Mouse (Mus musculus): ENCODE data around the gene Cdh18. TPM values are rescaled to one million over a fixed set of nuclear protein-coding genes. Genes with fewer than 3 reads are reported as not detected.
"Not testable (repeated sequence)": the region's sequence is repeated elsewhere in the genome, so short reads cannot be mapped to it uniquely, and the experiment has no call there.

The Cdh18 gene
- polyA plus RNA-seq, 1 experiment from 2014 or later = 0.68 TPM

DNA sequence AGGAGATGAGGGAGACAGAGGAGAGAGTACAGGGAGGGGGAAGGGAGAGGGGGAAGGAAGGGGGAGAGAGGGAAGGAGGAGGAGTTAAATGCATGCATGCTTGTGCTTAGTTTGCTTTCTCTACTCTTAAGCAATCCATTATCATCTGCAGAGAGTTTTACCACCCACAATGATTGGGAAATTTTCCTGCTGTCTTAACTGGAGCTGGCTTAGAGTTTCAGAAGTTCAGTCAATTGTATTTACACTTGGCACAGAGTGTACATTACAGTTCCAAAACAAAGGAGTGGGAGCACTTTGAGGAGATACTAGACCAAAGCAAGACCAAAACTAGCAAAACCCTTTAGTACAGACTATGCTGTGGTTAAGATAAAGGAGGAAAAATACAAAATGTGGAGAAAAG is 473.8 kb downstream of the Cdh18 start:
- no peaks in the 10 kb centered on the region for H3K27me3 ChIP-seq (replicated peaks; ENCODE audit: control insufficient read depth, insufficient read depth, low read length)
- ATAC-seq = no peak

GRCm38 (mm10) chr15:23035551-23036207 is 486.9 kb downstream of the Cdh18 start:
- Histone ChIP-seq H3K9ac (ENCODE audit: low read depth, low read length) (0 out of 2 replicates have a peak overlapping the region, but pooled peaks have one; percentile 15), H3K36me3 (ENCODE audit: control insufficient read depth, insufficient read depth, low read length) (no peaks in the 10 kb centered on the region), H3K27ac (ENCODE audit: low read length) (no peak overlapping the region), H3K4me3 (ENCODE audit: low read length) (peak overlapping the region; percentile 44), H3K27me3 (replicated peaks; ENCODE audit: control insufficient read depth, insufficient read depth, low read length) (no peaks in the 10 kb centered on the region), H3K4me1 (ENCODE audit: control insufficient read depth, insufficient read depth, low read length) (no peaks in the 10 kb centered on the region), H3K9me3 (ENCODE audit: control insufficient read depth, low read length) (no peaks in the 10 kb centered on the region), H3K4me2 (ENCODE audit: low read depth, low read length) (peak overlapping the region; percentile 52)
- ATAC-seq = peak; percentile 75
- 4% methylated on average over 14 of the region's 14 CpGs for WGBS

More for the DNA sequence above, 473.8 kb downstream of the Cdh18 start:
- no peak overlapping the region for H3K27ac ChIP-seq (ENCODE audit: low read length)
- no peak overlapping the region for H3K9ac ChIP-seq (ENCODE audit: low read depth, low read length)
- H3K36me3 ChIP-seq (ENCODE audit: control insufficient read depth, insufficient read depth, low read length) = no peaks in the 10 kb centered on the region
- H3K4me1 ChIP-seq (ENCODE audit: control insufficient read depth, insufficient read depth, low read length) = no peaks in the 10 kb centered on the region
- no peaks in the 10 kb centered on the region for H3K9me3 ChIP-seq (ENCODE audit: control insufficient read depth, low read length)
- no peak overlapping the region for H3K4me3 ChIP-seq (ENCODE audit: low read length)
- H3K4me2 ChIP-seq (ENCODE audit: low read depth, low read length) = no peak overlapping the region

- Histone ChIP-seq H3K27ac (ENCODE audit: low read length) (no peak overlapping the region), H3K4me3 (ENCODE audit: low read length) (peak overlapping the region; percentile 44), H3K36me3 (ENCODE audit: control insufficient read depth, insufficient read depth, low read length) (no peaks in the 10 kb centered on the region), H3K4me1 (ENCODE audit: control insufficient read depth, insufficient read depth, low read length) (no peaks in the 10 kb centered on the region), H3K4me2 (ENCODE audit: low read depth, low read length) (peak overlapping the region; percentile 52), H3K9me3 (ENCODE audit: control insufficient read depth, low read length) (no peaks in the 10 kb centered on the region), H3K27me3 (replicated peaks; ENCODE audit: control insufficient read depth, insufficient read depth, low read length) (no peaks in the 10 kb centered on the region), H3K9ac (ENCODE audit: low read depth, low read length) (peak overlapping the region; percentile 15; the same call in 1 of the 2 replicates)
- ATAC-seq = peak; percentile 99
- WGBS = 4% methylated on average over 23 of the region's 23 CpGs
These were observed 487.6 kb downstream of the Cdh18 start for GRCm38 (mm10) chr15:23036208-23037065.

DNA sequence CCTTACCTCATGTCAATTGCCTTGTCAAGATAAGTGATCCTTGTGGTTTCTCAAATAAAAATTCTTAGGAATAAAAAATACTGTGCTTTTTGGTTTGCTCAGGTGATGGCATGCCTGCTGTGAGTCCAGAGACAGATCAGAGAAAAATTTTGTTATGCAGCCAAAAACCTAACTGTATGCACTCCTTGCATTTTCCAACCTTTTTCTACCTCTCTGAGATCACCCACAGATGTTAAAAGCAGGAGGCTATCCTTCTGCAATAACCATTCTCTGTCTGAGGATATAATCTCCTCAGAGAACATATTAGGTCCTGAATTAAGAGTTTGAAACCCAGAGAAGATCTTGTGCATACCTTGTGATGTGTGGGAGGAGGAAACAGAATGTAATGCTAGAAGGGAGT is 488.7 kb downstream of the Cdh18 start:
- ATAC-seq = no peak
- Histone ChIP-seq H3K4me2 (ENCODE audit: low read depth, low read length) (no peak overlapping the region), H3K27me3 (replicated peaks; ENCODE audit: control insufficient read depth, insufficient read depth, low read length) (no peaks in the 10 kb centered on the region), H3K27ac (ENCODE audit: low read length) (no peak overlapping the region), H3K4me3 (ENCODE audit: low read length) (no peak overlapping the region), H3K9ac (ENCODE audit: low read depth, low read length) (no peak overlapping the region), H3K9me3 (ENCODE audit: control insufficient read depth, low read length) (no peaks in the 10 kb centered on the region), H3K4me1 (ENCODE audit: control insufficient read depth, insufficient read depth, low read length) (no peaks in the 10 kb centered on the region), H3K36me3 (ENCODE audit: control insufficient read depth, insufficient read depth, low read length) (no peaks in the 10 kb centered on the region)

GRCm38 (mm10) chr15:23046127-23046785 is 497.4 kb downstream of the Cdh18 start:
- Histone ChIP-seq H3K4me2 (ENCODE audit: low read depth, low read length) (no peak overlapping the region), H3K4me1 (ENCODE audit: control insufficient read depth, insufficient read depth, low read length) (no peaks in the 10 kb centered on the region), H3K9ac (ENCODE audit: low read depth, low read length) (no peak overlapping the region), H3K9me3 (ENCODE audit: control insufficient read depth, low read length) (no peaks in the 10 kb centered on the region), H3K27ac (ENCODE audit: low read length) (no peak overlapping the region), H3K4me3 (ENCODE audit: low read length) (no peak overlapping the region), H3K27me3 (replicated peaks; ENCODE audit: control insufficient read depth, insufficient read depth, low read length) (no peaks in the 10 kb centered on the region), H3K36me3 (ENCODE audit: control insufficient read depth, insufficient read depth, low read length) (no peaks in the 10 kb centered on the region)
- 76% methylated on average over 4 of the region's 4 CpGs for WGBS
- ATAC-seq = no peak

- no peak overlapping the region for H3K4me3 ChIP-seq (ENCODE audit: low read length)
- H3K36me3 ChIP-seq (ENCODE audit: control insufficient read depth, insufficient read depth, low read length) = no peaks in the 10 kb centered on the region
- no peak overlapping the region for H3K27ac ChIP-seq (ENCODE audit: low read length)
- ATAC-seq = no peak
- no peak overlapping the region for H3K9ac ChIP-seq (ENCODE audit: low read depth, low read length)
- 77% methylated on average over 2 of the region's 2 CpGs for WGBS
- H3K9me3 ChIP-seq (ENCODE audit: control insufficient read depth, low read length) = no peaks in the 10 kb centered on the region
- H3K4me1 ChIP-seq (ENCODE audit: control insufficient read depth, insufficient read depth, low read length) = no peaks in the 10 kb centered on the region
- no peaks in the 10 kb centered on the region for H3K27me3 ChIP-seq (replicated peaks; ENCODE audit: control insufficient read depth, insufficient read depth, low read length)
- no peak overlapping the region for H3K4me2 ChIP-seq (ENCODE audit: low read depth, low read length)
These were observed 503.2 kb downstream of the Cdh18 start for GRCm38 (mm10) chr15:23052006-23052405.

DNA sequence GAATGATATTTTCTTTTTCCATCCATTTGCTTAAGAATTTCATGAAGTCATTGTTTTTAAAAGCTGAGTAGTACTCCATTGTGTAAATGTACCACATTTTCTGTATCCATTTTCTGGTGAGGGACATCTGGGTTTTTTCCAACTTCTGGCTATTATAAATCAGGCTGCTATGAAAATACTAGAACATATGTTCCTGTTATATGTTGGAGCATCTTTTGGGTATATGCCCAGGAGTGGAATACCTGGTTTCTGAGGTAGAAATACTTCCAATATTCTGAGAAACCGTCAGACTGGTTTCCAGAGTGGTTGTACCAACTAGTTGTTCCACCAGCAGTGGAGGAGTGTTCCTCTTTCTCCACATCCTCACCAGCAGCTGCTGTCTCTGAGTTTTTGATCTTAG is 536.5 kb downstream of the Cdh18 start:
- not testable (repeated sequence) for H3K36me3 ChIP-seq (ENCODE audit: control insufficient read depth, insufficient read depth, low read length); H3K4me3 ChIP-seq (ENCODE audit: low read length); H3K27ac ChIP-seq (ENCODE audit: low read length); H3K4me2 ChIP-seq (ENCODE audit: low read depth, low read length); H3K4me1 ChIP-seq (ENCODE audit: control insufficient read depth, insufficient read depth, low read length); H3K9me3 ChIP-seq (ENCODE audit: control insufficient read depth, low read length); H3K9ac ChIP-seq (ENCODE audit: low read depth, low read length); H3K27me3 ChIP-seq (replicated peaks; ENCODE audit: control insufficient read depth, insufficient read depth, low read length); ATAC-seq
- 93% methylated on average over 1 of the region's 1 CpGs for WGBS

- no peaks in the 10 kb centered on the region for H3K4me1 ChIP-seq (ENCODE audit: control insufficient read depth, insufficient read depth, low read length)
- H3K36me3 ChIP-seq (ENCODE audit: control insufficient read depth, insufficient read depth, low read length) = no peaks in the 10 kb centered on the region
- no peaks in the 10 kb centered on the region for H3K27me3 ChIP-seq (replicated peaks; ENCODE audit: control insufficient read depth, insufficient read depth, low read length)
- H3K27ac ChIP-seq (ENCODE audit: low read length) = no peak overlapping the region
- WGBS = 73% methylated on average over 2 of the region's 2 CpGs
- no peak overlapping the region for H3K4me3 ChIP-seq (ENCODE audit: low read length)
- H3K4me2 ChIP-seq (ENCODE audit: low read depth, low read length) = no peak overlapping the region
- ATAC-seq = no peak
- no peaks in the 10 kb centered on the region for H3K9me3 ChIP-seq (ENCODE audit: control insufficient read depth, low read length)
- no peak overlapping the region for H3K9ac ChIP-seq (ENCODE audit: low read depth, low read length)
These were observed 538.7 kb downstream of the Cdh18 start for GRCm38 (mm10) chr15:23087535-23087934.

DNA sequence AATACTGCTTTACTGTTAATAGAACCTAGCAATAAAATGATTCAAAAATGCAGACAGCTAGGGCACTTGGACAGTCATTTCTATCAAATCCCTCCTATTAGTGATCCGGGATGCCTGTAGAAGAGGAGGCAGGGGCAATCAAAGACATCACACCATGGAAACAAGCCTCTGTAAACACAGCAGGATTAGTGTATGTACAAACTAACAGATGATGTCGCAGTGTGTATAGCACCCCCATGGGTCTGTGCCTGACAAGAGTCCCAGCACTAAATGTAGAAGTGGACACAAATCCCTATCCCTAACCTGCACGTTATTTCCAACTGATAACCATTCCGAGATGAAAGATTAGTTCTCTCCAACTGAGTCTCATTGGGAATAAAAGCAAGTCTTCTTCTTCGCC is 547.8 kb downstream of the Cdh18 start:
- WGBS = 65% methylated on average over 5 of the region's 5 CpGs
- Histone ChIP-seq H3K9ac (ENCODE audit: low read depth, low read length) (no peak overlapping the region), H3K27ac (ENCODE audit: low read length) (no peak overlapping the region)

More for the DNA sequence above, 547.8 kb downstream of the Cdh18 start:
- no peaks in the 10 kb centered on the region for H3K27me3 ChIP-seq (replicated peaks; ENCODE audit: control insufficient read depth, insufficient read depth, low read length)
- no peak for ATAC-seq
- no peak overlapping the region for H3K4me2 ChIP-seq (ENCODE audit: low read depth, low read length)
- no peak overlapping the region for H3K4me3 ChIP-seq (ENCODE audit: low read length)
- no peaks in the 10 kb centered on the region for H3K9me3 ChIP-seq (ENCODE audit: control insufficient read depth, low read length)
- H3K36me3 ChIP-seq (ENCODE audit: control insufficient read depth, insufficient read depth, low read length) = no peaks in the 10 kb centered on the region
- H3K4me1 ChIP-seq (ENCODE audit: control insufficient read depth, insufficient read depth, low read length) = no peaks in the 10 kb centered on the region

All from intestine, embryonic 16.5 days (tissue).